ENCODE assay signal across 8 mouse cellular contexts in the genomic region with DNA sequence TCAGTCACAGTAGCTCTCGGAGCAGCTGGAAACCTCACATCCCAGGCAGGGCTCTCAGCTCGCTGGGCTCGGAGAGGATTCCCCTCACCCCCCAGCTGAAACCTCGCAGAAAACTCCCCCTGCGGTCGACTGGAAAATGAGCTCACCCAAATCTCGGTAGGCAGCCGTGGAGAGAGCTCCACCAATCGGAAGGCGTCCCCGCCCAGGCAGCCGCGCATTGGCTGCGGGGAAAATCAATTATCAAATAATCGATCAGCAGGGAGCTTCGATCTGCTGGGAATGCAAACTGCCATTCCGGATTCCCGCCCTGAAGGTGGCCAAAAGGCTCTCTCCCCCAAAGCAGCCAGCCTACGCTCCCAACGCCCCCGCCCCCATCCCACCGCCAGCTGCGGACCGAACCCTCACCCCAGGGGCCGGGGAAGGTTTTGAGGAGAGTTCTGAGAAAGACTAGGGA. TPM values are rescaled to one million over a fixed set of nuclear protein-coding genes. Genes with fewer than 3 reads are reported as not detected.
A peak's percentile ranks its signal among the peaks of the same experiment; 100 is the strongest.
DNase-seq lines count a peak whose midpoint lies in the region; ATAC-seq and TF ChIP-seq lines count a peak whose summit lies in the region.

No protein-coding gene starts in this region.

- H3K79me2 ChIP-seq in MEL (ENCODE audit: control insufficient read depth, insufficient read depth, low read length, poor library complexity), result peaks cover 18% of the 10 kb centered on the region

- no peaks in the 10 kb centered on the region for H3K9me3 ChIP-seq in MEL (replicated peaks; ENCODE audit: insufficient read depth, low read length)
- no peaks in the 10 kb centered on the region for H3K9me3 ChIP-seq in lung, embryonic 16.5 days (ENCODE audit: control insufficient read depth, low read length)

- peak; percentile 0 for TF ChIP-seq RAD21 in MEL (IDR thresholded peaks at IDR 0.05; ENCODE audit: low read depth, low read length)

- DNase-seq in MEL (ENCODE audit: low read depth, low spot score), result peak; percentile 96
- DNase-seq in cerebellum, adult 2 months, result peak; percentile 97 to 98
- peak; percentile 88 for DNase-seq in layer of hippocampus, adult 9-11 months
- peak; percentile 84 for DNase-seq in ovary, postnatal 10 days (ENCODE audit: low spot score)
- peak; percentile 86 for DNase-seq in thymus, postnatal 0 days (ENCODE audit: low spot score)

- H3K4me1 ChIP-seq in MEL (ENCODE audit: control insufficient read depth in 1 of 2, insufficient read depth in 2 of 2, low read length in 2 of 2), result no peaks in the 10 kb centered on the region; a peak in 3 of 4 replicates
- H3K4me1 ChIP-seq in cerebellum, adult 2 months (ENCODE audit: control insufficient read depth, insufficient read depth, low read length), result no peaks in the 10 kb centered on the region
- H3K4me1 ChIP-seq in lung, embryonic 16.5 days (replicated peaks; ENCODE audit: control insufficient read depth, insufficient read depth, low read length), result peaks cover 18% of the 10 kb centered on the region

- TF ChIP-seq POLR2A in MEL (IDR thresholded peaks at IDR 0.05; ENCODE audit: control insufficient read depth in 1 of 2, insufficient read depth in 1 of 2, low read depth in 1 of 2, low read length in 2 of 2, poor library complexity in 1 of 2), result 0 out of 4 replicates have a peak, but pooled peaks of 1 of the 2 experiments have one; percentile 43
- peak; percentile 71; the same call in 1 of the 2 replicates for TF ChIP-seq POLR2A in cerebellum, adult 2 months (IDR thresholded peaks at IDR 0.05; ENCODE audit: borderline replicate concordance, insufficient read depth, low read length)

- H3K4me3 ChIP-seq in MEL (ENCODE audit: control insufficient read depth in 1 of 2, insufficient read depth in 1 of 2, low read depth in 2 of 2, low read length in 2 of 2), result peak overlapping the region; percentile 68 to 83
- H3K4me3 ChIP-seq in cerebellum, adult 2 months (replicated peaks; ENCODE audit: insufficient read depth, low read depth, low read length), result peak overlapping the region; percentile 74
- peak overlapping the region; percentile 75 for H3K4me3 ChIP-seq in lung, embryonic 16.5 days (ENCODE audit: low read length)

- peak; percentile 89 for ATAC-seq in frontal cortex, adult (ENCODE audit: low TSS enrichment)
- ATAC-seq in hematopoietic stem cell, adult 5-6 weeks (replicated peaks in 1 of 2; ENCODE audit: insufficient read depth in 1 of 2, low FRiP score in 2 of 2, low TSS enrichment in 1 of 2, low read depth in 1 of 2, poor library complexity in 2 of 2, severe bottlenecking in 2 of 2), result peak; percentile 70 to 71
- peak; percentile 82 for ATAC-seq in lung, embryonic 16.5 days (ENCODE audit: low read depth)

- no peak for TF ChIP-seq CTCF in MEL (IDR thresholded peaks at IDR 0.05 in 2 of 3, conservative IDR thresholded peaks at IDR 0.05 in 1 of 3; ENCODE audit: control insufficient read depth in 1 of 3, insufficient read depth in 1 of 3, low read depth in 2 of 3, low read length in 3 of 3, poor library complexity in 1 of 3, severe bottlenecking in 1 of 3)
- TF ChIP-seq CTCF in cerebellum, adult 2 months (IDR thresholded peaks at IDR 0.05; ENCODE audit: borderline replicate concordance, insufficient read depth, low read depth, low read length), result no peak

- peak in 1 of 2 experiments; percentile 57; a peak in 2 of 4 replicates for TF ChIP-seq EP300 in MEL (IDR thresholded peaks at IDR 0.05; ENCODE audit: low read depth in 1 of 2, low read length in 2 of 2)

- H3K27ac ChIP-seq in MEL (ENCODE audit: control insufficient read depth, low read depth, low read length), result peak overlapping the region; percentile 54
- H3K27ac ChIP-seq in cerebellum, adult 2 months (ENCODE audit: insufficient read depth, low read length), result peak overlapping the region; percentile 85
- peak overlapping the region; percentile 99 for H3K27ac ChIP-seq in lung, embryonic 16.5 days (ENCODE audit: low read length)

- peaks cover 0 to 13% of the 10 kb centered on the region in 2 experiments; a peak in 2 of 4 replicates for H3K36me3 ChIP-seq in MEL (ENCODE audit: control insufficient read depth in 1 of 2, insufficient read depth in 2 of 2, low read length in 2 of 2)
- H3K36me3 ChIP-seq in lung, embryonic 16.5 days (ENCODE audit: control insufficient read depth, insufficient read depth, low read length), result no peaks in the 10 kb centered on the region

- H3K4me2 ChIP-seq in lung, embryonic 16.5 days (ENCODE audit: low read depth, low read length), result peak overlapping the region; percentile 67

- H3K27me3 ChIP-seq in MEL (ENCODE audit: control insufficient read depth in 1 of 2, insufficient read depth in 2 of 2, low read length in 2 of 2), result no peaks in the 10 kb centered on the region
- no peaks in the 10 kb centered on the region for H3K27me3 ChIP-seq in cerebellum, adult 2 months (ENCODE audit: control insufficient read depth, insufficient read depth, low read length)
- H3K27me3 ChIP-seq in lung, embryonic 16.5 days (ENCODE audit: control insufficient read depth, insufficient read depth, low read depth, low read length), result peaks cover 2% of the 10 kb centered on the region; the same call in 1 of the 2 replicates

- 1% methylated on average over 25 of the region's 25 CpGs for WGBS in cerebellum, adult 2 months
- WGBS in lung, embryonic 16.5 days, result under 1% methylated on average over 25 of the region's 25 CpGs

- H3K9ac ChIP-seq in MEL (ENCODE audit: control insufficient read depth, low read depth, low read length, poor library complexity, severe bottlenecking), result peak overlapping the region; percentile 81
- peak overlapping the region; percentile 93 for H3K9ac ChIP-seq in lung, embryonic 16.5 days (ENCODE audit: low read length)

TF ChIP-seq in MEL, 35 proteins besides CTCF, POLR2A, EP300 and RAD21 (continues in another document):
- no peak for TF ChIP-seq MEF2A (IDR thresholded peaks at IDR 0.05; ENCODE audit: extremely low read depth, insufficient replicate concordance, low read depth, low read length, poor library complexity, severe bottlenecking)
- peak; percentile 28; the same call in 1 of the 2 replicates for TF ChIP-seq ZC3H11A (IDR thresholded peaks at IDR 0.05; ENCODE audit: low read depth, low read length)
- TF ChIP-seq ELF1 (IDR thresholded peaks at IDR 0.05; ENCODE audit: low read depth, low read length), result peak; percentile 79
- peak; percentile 71; the same call in 1 of the 2 replicates for TF ChIP-seq MXI1 (IDR thresholded peaks at IDR 0.05; ENCODE audit: low read depth, low read length)
- TF ChIP-seq HCFC1 (IDR thresholded peaks at IDR 0.05; ENCODE audit: low read depth, low read length), result peak; percentile 83
- no peak; the same call in 1 of the 2 replicates for TF ChIP-seq NRF1 (IDR thresholded peaks at IDR 0.05; ENCODE audit: insufficient read depth, low read depth, low read length, poor library complexity, severe bottlenecking)
- peak; percentile 54; the same call in 1 of the 2 replicates for TF ChIP-seq UBTF (IDR thresholded peaks at IDR 0.05; ENCODE audit: borderline replicate concordance, insufficient read depth, low read depth, low read length)
- TF ChIP-seq GATA1 (IDR thresholded peaks at IDR 0.05; ENCODE audit: low read depth, low read length), result peak; percentile 40; the same call in 1 of the 2 replicates
- peak; percentile 97 for TF ChIP-seq MAZ (IDR thresholded peaks at IDR 0.05; ENCODE audit: low read depth, low read length)
- TF ChIP-seq ZKSCAN1 (IDR thresholded peaks at IDR 0.05; ENCODE audit: low read depth, low read length), result no peak
- 0 out of 2 replicates have a peak, but pooled peaks have one; percentile 38 for TF ChIP-seq E2F4 (IDR thresholded peaks at IDR 0.05; ENCODE audit: borderline replicate concordance, low read depth, low read length)
- TF ChIP-seq POLR2AphosphoS2 (IDR thresholded peaks at IDR 0.05; ENCODE audit: low read length), result no peak
- no peak for TF ChIP-seq USF2 (IDR thresholded peaks at IDR 0.05; ENCODE audit: borderline replicate concordance in 1 of 2, insufficient read depth in 1 of 2, low read depth in 1 of 2, low read length in 2 of 2)
- TF ChIP-seq SIN3A (IDR thresholded peaks at IDR 0.05; ENCODE audit: low read length), result peak; percentile 98
- TF ChIP-seq ETS1 (IDR thresholded peaks at IDR 0.05; ENCODE audit: low read depth, low read length), result peak; percentile 47
- TF ChIP-seq ZMIZ1 (IDR thresholded peaks at IDR 0.05; ENCODE audit: low read depth, low read length), result no peak
- no peak for TF ChIP-seq POLR2AphosphoS5 (IDR thresholded peaks at IDR 0.05; ENCODE audit: borderline replicate concordance, low read depth, low read length)
- TF ChIP-seq TAL1 (IDR thresholded peaks at IDR 0.05; ENCODE audit: low read length), result no peak
- no peak for TF ChIP-seq MAFK (IDR thresholded peaks at IDR 0.05; ENCODE audit: borderline replicate concordance, low read depth, low read length)
- peak; percentile 36; the same call in 1 of the 2 replicates for TF ChIP-seq MAX (IDR thresholded peaks at IDR 0.05; ENCODE audit: low read length)
- no peak for TF ChIP-seq NELFE (IDR thresholded peaks at IDR 0.05; ENCODE audit: low read depth, low read length)
- no peak for TF ChIP-seq GABPA (IDR thresholded peaks at IDR 0.05; ENCODE audit: low read depth, low read length)
- TF ChIP-seq BHLHE40 (IDR thresholded peaks at IDR 0.05; ENCODE audit: borderline replicate concordance, low read depth, low read length), result 0 out of 2 replicates have a peak, but pooled peaks have one; percentile 56
- TF ChIP-seq TBP (IDR thresholded peaks at IDR 0.05; ENCODE audit: low read depth, low read length), result peak; percentile 74
- TF ChIP-seq TCF12 (IDR thresholded peaks at IDR 0.05; ENCODE audit: low read depth, low read length), result peak; percentile 34
- no peak; the same call in 1 of the 2 replicates for TF ChIP-seq ZNF384 (IDR thresholded peaks at IDR 0.05; ENCODE audit: low read depth, low read length)
- peak; percentile 99 for TF ChIP-seq CHD1 (IDR thresholded peaks at IDR 0.05; ENCODE audit: low read depth, low read length)
- TF ChIP-seq KAT2A (conservative IDR thresholded peaks at IDR 0.05; ENCODE audit: low read depth, low read length), result no peak
- peak; percentile 96 for TF ChIP-seq RCOR1 (IDR thresholded peaks at IDR 0.05; ENCODE audit: low read depth, low read length)
- 0 out of 2 replicates have a peak, but pooled peaks have one; percentile 2 for TF ChIP-seq USF1 (IDR thresholded peaks at IDR 0.05; ENCODE audit: low read depth, low read length)

RNA-seq across cellular contexts. Expression of a gene that starts 1.6 kb away (rescaled TPM):
- 15.3 and 16.5 TPM in 2 replicates for total RNA-seq in MEL (2012; rRNA removed)
- 1 to 10 TPM in 1 of 2 experiments, not detected in 1; 8.2 TPM for polyA plus RNA-seq in MEL (2012; ENCODE audit: insufficient read depth in 1 of 2, insufficient read length in 2 of 2, low read depth in 1 of 2, low replicate concordance in 2 of 2, missing spikeins in 1 of 2)
- polyA plus RNA-seq in cerebellum, adult 2 months (2012; rRNA removed), result 45.9 and 46.3 TPM in 2 replicates
- 253 and 263 TPM in 2 replicates for total RNA-seq in hematopoietic stem cell, adult 5-6 weeks (2017)
- 94.4 and 99.9 TPM in 2 replicates for polyA plus RNA-seq in lung, embryonic 16.5 days (2015; fragmentation: Nextera tagmentation; extraction: Ambion mirVana)
- 15.6 and 16.5 TPM in 2 replicates for polyA plus RNA-seq in thymus, postnatal 0 days (2015; fragmentation: Nextera tagmentation; extraction: Ambion mirVana)

Comparison
In these comparisons a context has a peak if more than half of its experiments do, and no peak if none do; other contexts are left out.
1. Peak in every context shown above with its lines: DNase-seq, ATAC-seq, H3K4me3 ChIP-seq and H3K27ac ChIP-seq.